Mouse (Mus musculus): Measurements from ENCODE around the gene Irf4.

GRCm38 (mm10) chr13:30737257-30737656 lies 11.8 kb upstream of the Irf4 start:
- TF ChIP-seq POLR2A (IDR thresholded peaks at IDR 0.05; ENCODE audit: control insufficient read depth, low read depth, low read length), result no peak
- TF ChIP-seq CTCF (IDR thresholded peaks at IDR 0.05; ENCODE audit: control insufficient read depth, insufficient read depth, insufficient replicate concordance, low read depth, low read length), result no peak
